Mouse (Mus musculus): ENCODE data around the gene Pdc.
"Not testable (repeated sequence)": the region's sequence is repeated elsewhere in the genome, so short reads cannot be mapped to it uniquely, and the experiment has no call there.

Pdc gene

GRCm38 (mm10) chr1:150319205-150319604 is at the start of gene Pdc:
Pdc (plus strand) TSS chr1:150319417.
- no peak for DNase-seq

- DNase-seq, result not testable (repeated sequence)
Measured at GRCm38 (mm10) chr1:150294051-150294450, 25.2 kb upstream of the Pdc start.

GRCm38 (mm10) chr1:150307599-150307998 is 11.6 kb upstream of the Pdc start:
- DNase-seq, result no peak

- no peak for DNase-seq
Measured at GRCm38 (mm10) chr1:150335111-150335510, 15.9 kb downstream of the Pdc start.

GRCm38 (mm10) chr1:150360864-150361263 is 41.6 kb downstream of the Pdc start:
- DNase-seq, result no peak

GRCm38 (mm10) chr1:150372895-150373294 is 53.7 kb downstream of the Pdc start:
- DNase-seq, result no peak

GRCm38 (mm10) chr1:150374247-150374646 is 55.0 kb downstream of the Pdc start:
- no peak for DNase-seq

Data from cerebellum, adult 11-12 months (tissue).